30 mouse cellular contexts compared by ENCODE assay signal in the genomic region with DNA sequence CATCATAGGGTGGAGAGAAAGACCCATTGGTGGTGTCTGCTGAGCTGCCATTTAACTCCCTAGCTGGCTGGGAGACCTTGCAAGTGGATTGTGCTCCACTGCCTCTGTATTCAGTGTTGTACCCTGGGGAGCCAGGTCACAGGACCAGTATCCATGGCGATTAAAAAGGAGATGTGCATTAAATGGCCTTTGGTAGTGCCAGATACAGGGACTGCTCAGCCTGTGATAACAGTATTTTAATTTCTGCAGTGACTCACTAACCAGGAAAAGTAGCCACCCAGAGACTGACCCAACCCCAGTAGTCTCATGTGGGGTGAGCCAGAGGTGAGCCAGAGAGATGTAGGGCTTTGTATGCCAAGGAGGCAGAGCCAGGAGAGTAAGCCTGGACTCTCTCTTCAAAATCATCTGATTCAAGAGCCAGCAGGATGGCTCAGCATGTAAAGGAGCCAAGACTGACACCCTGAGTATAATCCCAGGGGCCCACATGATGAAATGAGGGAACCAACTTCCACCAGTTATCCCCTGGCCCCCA. TPM values are rescaled to one million over a fixed set of nuclear protein-coding genes. Genes with fewer than 3 reads are reported as not detected.
DNase-seq lines count a peak whose midpoint lies in the region; ATAC-seq lines count a peak whose summit lies in the region.
"Had no signal": no experiment of that assay in that cellular context is flagged by ENCODE, and none has a peak within 500 bp of the region (broad histone marks: within the 10 kb centered on the region; RNA-seq: fewer than 3 reads in every experiment).

No protein-coding gene starts in this region.

- H3K27ac ChIP-seq in kidney, embryonic 15.5 days: peak overlapping the region; percentile 66; the same call in 1 of the 2 replicates
- H3K27ac ChIP-seq in embryonic facial prominence, embryonic 10.5 days (replicated peaks): no peak overlapping the region
- H3K27ac ChIP-seq: embryonic facial prominence, embryonic 15.5 days; forebrain, embryonic 13.5 days; left cerebral cortex, adult 2 months; limb, embryonic 12.5 days; liver, embryonic 13.5 days; midbrain, embryonic 15.5 days; neural tube, embryonic 12.5 days; stomach, embryonic 15.5 days had no signal

- H3K4me1 ChIP-seq in kidney, embryonic 15.5 days: peaks cover 34% of the 10 kb centered on the region
- H3K4me1 ChIP-seq in embryonic facial prominence, embryonic 10.5 days: peaks cover 5% of the 10 kb centered on the region

- no peak overlapping the region for H3K9ac ChIP-seq in kidney, embryonic 15.5 days
- H3K9ac ChIP-seq: embryonic facial prominence, embryonic 15.5 days; forebrain, embryonic 13.5 days; limb, embryonic 12.5 days; liver, embryonic 13.5 days; midbrain, embryonic 15.5 days; neural tube, embryonic 12.5 days; stomach, embryonic 15.5 days had no signal

- no peak overlapping the region for H3K4me3 ChIP-seq in kidney, embryonic 15.5 days (replicated peaks)
- H3K4me3 ChIP-seq in embryonic facial prominence, embryonic 10.5 days: no peak overlapping the region
- H3K4me3 ChIP-seq: embryonic facial prominence, embryonic 15.5 days; forebrain, embryonic 13.5 days; left cerebral cortex, adult 2 months; limb, embryonic 12.5 days; liver, embryonic 13.5 days; midbrain, embryonic 15.5 days; neural tube, embryonic 12.5 days; stomach, embryonic 15.5 days had no signal

- WGBS in kidney, embryonic 15.5 days: 73% methylated on average over 1 of the region's 1 CpGs
- WGBS in embryonic facial prominence, embryonic 10.5 days: 71% methylated on average over 1 of the region's 1 CpGs

- no peaks in the 10 kb centered on the region for H3K9me3 ChIP-seq in kidney, embryonic 15.5 days (replicated peaks)
- no peaks in the 10 kb centered on the region for H3K9me3 ChIP-seq in embryonic facial prominence, embryonic 10.5 days
- H3K9me3 ChIP-seq: embryonic facial prominence, embryonic 15.5 days; forebrain, embryonic 13.5 days; limb, embryonic 12.5 days; liver, embryonic 13.5 days; midbrain, embryonic 15.5 days; stomach, embryonic 15.5 days had no signal

- ATAC-seq in kidney, embryonic 15.5 days (replicated peaks; ENCODE audit: low FRiP score): no peak
- ATAC-seq: forebrain, embryonic 13.5 days; hindbrain, embryonic 16.5 days; midbrain, embryonic 15.5 days had no signal

- H3K27me3 ChIP-seq in kidney, embryonic 15.5 days: no peaks in the 10 kb centered on the region
- H3K27me3 ChIP-seq in embryonic facial prominence, embryonic 10.5 days (replicated peaks; ENCODE audit: low read depth, poor library complexity, severe bottlenecking): no peaks in the 10 kb centered on the region
- H3K27me3 ChIP-seq: embryonic facial prominence, embryonic 15.5 days; forebrain, embryonic 13.5 days; limb, embryonic 12.5 days; liver, embryonic 13.5 days; midbrain, embryonic 15.5 days; neural tube, embryonic 12.5 days; stomach, embryonic 15.5 days had no signal

- DNase-seq in kidney, postnatal 25 days: no peak
- DNase-seq in 3T3-L1 (ENCODE audit: low read depth, low spot score): peak; percentile 82
- peak; percentile 55 for DNase-seq in NIH3T3 (ENCODE audit: low read depth)
- peak; percentile 39 for DNase-seq in skeletal muscle tissue, adult 2 months (ENCODE audit: low read depth, low spot score)
- no peak for DNase-seq in embryonic facial prominence, embryonic 10.5 days (ENCODE audit: low spot score)
- DNase-seq in urinary bladder, postnatal 25 days (ENCODE audit: low spot score): no peak
- DNase-seq: adrenal gland, postnatal 25 days; cerebellum, adult 18-20 months; cerebellum, postnatal 10 days; gastrocnemius, postnatal 10 days; kidney, adult 9 months; kidney, postnatal 14 days; liver, embryonic 13.5 days; lung, adult 2 months; lung, postnatal 14 days; right cerebral cortex, adult 18-20 months; thymus, adult 18-20 months; thymus, postnatal 25 days had no signal

- H3K36me3 ChIP-seq in kidney, embryonic 15.5 days: no peaks in the 10 kb centered on the region
- H3K36me3 ChIP-seq in embryonic facial prominence, embryonic 10.5 days (replicated peaks): no peaks in the 10 kb centered on the region
- H3K36me3 ChIP-seq: embryonic facial prominence, embryonic 15.5 days; limb, embryonic 12.5 days; liver, embryonic 13.5 days; midbrain, embryonic 15.5 days; neural tube, embryonic 12.5 days; stomach, embryonic 15.5 days had no signal

- H3K4me2 ChIP-seq in kidney, embryonic 15.5 days: no peak overlapping the region
- H3K4me2 ChIP-seq: embryonic facial prominence, embryonic 15.5 days; forebrain, embryonic 13.5 days; limb, embryonic 12.5 days; liver, embryonic 13.5 days; midbrain, embryonic 15.5 days; neural tube, embryonic 12.5 days; stomach, embryonic 15.5 days had no signal

RNA-seq across cellular contexts. Expression of a gene that starts 3.2 kb away (rescaled TPM):
- 1.6 and 2.0 TPM in 2 replicates for polyA plus RNA-seq in kidney, embryonic 15.5 days (2015; fragmentation: Nextera tagmentation; extraction: Ambion mirVana)
- 0.24 TPM in 1 of 2 replicates, not detected in the other for polyA plus RNA-seq in embryonic facial prominence, embryonic 10.5 days (2016; fragmentation: Nextera tagmentation; extraction: Ambion mirVana)

RNA-seq across cellular contexts. Expression of a gene that starts 15.7 kb away (rescaled TPM):
- polyA plus RNA-seq in kidney, embryonic 15.5 days (2015; fragmentation: Nextera tagmentation; extraction: Ambion mirVana): 62.8 and 68.0 TPM in 2 replicates
- polyA plus RNA-seq in embryonic facial prominence, embryonic 10.5 days (2016; fragmentation: Nextera tagmentation; extraction: Ambion mirVana): 45.4 and 47.7 TPM in 2 replicates

RNA-seq across cellular contexts. Expression of a gene that starts 29.5 kb away (rescaled TPM):
- 4.2 and 6.2 TPM in 2 replicates for polyA plus RNA-seq in kidney, embryonic 15.5 days (2015; fragmentation: Nextera tagmentation; extraction: Ambion mirVana)
- polyA plus RNA-seq in embryonic facial prominence, embryonic 10.5 days (2016; fragmentation: Nextera tagmentation; extraction: Ambion mirVana): 0.68 and 0.72 TPM in 2 replicates

RNA-seq across cellular contexts. Expression of a gene that starts 44.7 kb away (rescaled TPM):
- polyA plus RNA-seq in kidney, embryonic 15.5 days (2015; fragmentation: Nextera tagmentation; extraction: Ambion mirVana): 12.0 and 13.9 TPM in 2 replicates
- 0.06 TPM in 2 replicates for polyA plus RNA-seq in embryonic facial prominence, embryonic 10.5 days (2016; fragmentation: Nextera tagmentation; extraction: Ambion mirVana)
- polyA plus RNA-seq: cortical plate, adult 2 months; heart, embryonic 14.5 days; hindbrain, embryonic 11.5 days; hindbrain, embryonic 16.5 days; limb, embryonic 12.5 days; lung, adult 2 months had no signal

Comparison
In these comparisons a context has a peak if more than half of its experiments do, and no peak if none do; other contexts are left out.
1. DNase-seq: peak in 3T3-L1 (single experiment), NIH3T3 (single experiment) and skeletal muscle tissue, adult 2 months (single experiment); none in kidney, postnatal 25 days (0 of 2), embryonic facial prominence, embryonic 10.5 days (single experiment) and urinary bladder, postnatal 25 days (single experiment).